8 mouse cellular contexts compared by ENCODE assay signal in genomic region chr7:73559853-73560190, GRCm38 (mm10). TPM values are rescaled to one million over a fixed set of nuclear protein-coding genes. Genes with fewer than 3 reads are reported as not detected.
DNase-seq lines count a peak whose midpoint lies in the region; ATAC-seq and TF ChIP-seq lines count a peak whose summit lies in the region.

No protein-coding gene starts in this region.

- no peaks in the 10 kb centered on the region for H3K27me3 ChIP-seq in kidney, embryonic 14.5 days (ENCODE audit: control insufficient read depth, insufficient read depth, low read length)
- no peaks in the 10 kb centered on the region for H3K27me3 ChIP-seq in embryonic facial prominence, embryonic 10.5 days (replicated peaks; ENCODE audit: low read depth, poor library complexity, severe bottlenecking)
- no peaks in the 10 kb centered on the region for H3K27me3 ChIP-seq in hindbrain, postnatal 0 days (ENCODE audit: insufficient read depth, low read length)
- H3K27me3 ChIP-seq in midbrain, embryonic 16.5 days (ENCODE audit: control insufficient read depth, insufficient read depth, low read depth, low read length): no peaks in the 10 kb centered on the region

- peaks cover 7% of the 10 kb centered on the region; the same call in 1 of the 2 replicates for H3K4me1 ChIP-seq in kidney, embryonic 14.5 days (ENCODE audit: control insufficient read depth, insufficient read depth, low read length)
- peaks cover 20% of the 10 kb centered on the region for H3K4me1 ChIP-seq in embryonic facial prominence, embryonic 10.5 days
- H3K4me1 ChIP-seq in hindbrain, postnatal 0 days (ENCODE audit: insufficient read depth, low read length): peaks cover 3% of the 10 kb centered on the region; the same call in 1 of the 2 replicates
- peaks cover 5% of the 10 kb centered on the region; the same call in 1 of the 2 replicates for H3K4me1 ChIP-seq in midbrain, embryonic 16.5 days (ENCODE audit: control insufficient read depth, insufficient read depth, low read length)

- no peak for ATAC-seq in kidney, embryonic 14.5 days (ENCODE audit: low FRiP score, low TSS enrichment)
- no peak for ATAC-seq in hindbrain, postnatal 0 days
- ATAC-seq in midbrain, embryonic 16.5 days: no peak

- WGBS in kidney, embryonic 14.5 days: 71% methylated on average over 6 of the region's 6 CpGs
- WGBS in embryonic facial prominence, embryonic 10.5 days: 86% methylated on average over 6 of the region's 6 CpGs
- WGBS in hindbrain, postnatal 0 days: 87% methylated on average over 6 of the region's 6 CpGs
- 92% methylated on average over 6 of the region's 6 CpGs for WGBS in midbrain, embryonic 16.5 days

- no peaks in the 10 kb centered on the region for H3K9me3 ChIP-seq in kidney, embryonic 14.5 days (ENCODE audit: control insufficient read depth, low read length)
- no peaks in the 10 kb centered on the region for H3K9me3 ChIP-seq in embryonic facial prominence, embryonic 10.5 days
- no peaks in the 10 kb centered on the region for H3K9me3 ChIP-seq in hindbrain, postnatal 0 days (ENCODE audit: low read length)
- no peaks in the 10 kb centered on the region for H3K9me3 ChIP-seq in midbrain, embryonic 16.5 days (replicated peaks; ENCODE audit: control insufficient read depth, low read length, poor library complexity, severe bottlenecking)

- peak overlapping the region; percentile 58 for H3K4me2 ChIP-seq in kidney, embryonic 14.5 days (replicated peaks; ENCODE audit: low read depth, low read length)
- peak overlapping the region; percentile 60 for H3K4me2 ChIP-seq in hindbrain, postnatal 0 days (ENCODE audit: low read depth, low read length)
- 0 out of 2 replicates have a peak overlapping the region, but pooled peaks have one; percentile 61 for H3K4me2 ChIP-seq in midbrain, embryonic 16.5 days (ENCODE audit: low read length)

- TF ChIP-seq CTCF in hindbrain, postnatal 0 days (IDR thresholded peaks at IDR 0.05; ENCODE audit: low read depth): no peak

- H3K36me3 ChIP-seq in kidney, embryonic 14.5 days (ENCODE audit: control insufficient read depth, insufficient read depth, low read length): no peaks in the 10 kb centered on the region
- H3K36me3 ChIP-seq in embryonic facial prominence, embryonic 10.5 days (replicated peaks): peaks cover 7% of the 10 kb centered on the region; the same call in 1 of the 2 replicates
- H3K36me3 ChIP-seq in hindbrain, postnatal 0 days (ENCODE audit: insufficient read depth, low read length): no peaks in the 10 kb centered on the region
- no peaks in the 10 kb centered on the region for H3K36me3 ChIP-seq in midbrain, embryonic 16.5 days (ENCODE audit: control insufficient read depth, insufficient read depth, low read length)

- H3K9ac ChIP-seq in kidney, embryonic 14.5 days (ENCODE audit: low read depth, low read length): peak overlapping the region; percentile 81; the same call in 1 of the 2 replicates
- H3K9ac ChIP-seq in hindbrain, postnatal 0 days (replicated peaks; ENCODE audit: low read length): no peak overlapping the region
- H3K9ac ChIP-seq in midbrain, embryonic 16.5 days (ENCODE audit: low read depth, low read length): no peak overlapping the region

- peak overlapping the region; percentile 97; the same call in 1 of the 2 replicates for H3K4me3 ChIP-seq in kidney, embryonic 14.5 days (ENCODE audit: low read length)
- H3K4me3 ChIP-seq in embryonic facial prominence, embryonic 10.5 days: peak overlapping the region; percentile 99
- no peak overlapping the region for H3K4me3 ChIP-seq in hindbrain, postnatal 0 days (ENCODE audit: low read length)
- H3K4me3 ChIP-seq in midbrain, embryonic 16.5 days (ENCODE audit: low read depth, low read length): no peak overlapping the region

- DNase-seq in kidney, adult 9 months: no peak
- no peak for DNase-seq in embryonic facial prominence, embryonic 10.5 days (ENCODE audit: low spot score)
- no peak for DNase-seq in hindbrain, postnatal 0 days (ENCODE audit: low spot score)
- DNase-seq in right cerebral cortex, postnatal 10 days (ENCODE audit: low spot score in 2 of 2): no peak
- no peak for DNase-seq in right cerebral cortex, postnatal 4 days
- DNase-seq in right cerebral cortex, postnatal 14 days: no peak

- H3K27ac ChIP-seq in kidney, embryonic 14.5 days (ENCODE audit: low read depth, low read length): peak overlapping the region; percentile 97; the same call in 1 of the 2 replicates
- peak overlapping the region; percentile 100 for H3K27ac ChIP-seq in embryonic facial prominence, embryonic 10.5 days (replicated peaks)
- peak overlapping the region; percentile 100; the same call in 1 of the 2 replicates for H3K27ac ChIP-seq in hindbrain, postnatal 0 days
- H3K27ac ChIP-seq in midbrain, embryonic 16.5 days (ENCODE audit: low read length): no peak overlapping the region

RNA-seq across cellular contexts. Expression of gene Chd2, which starts 18.2 kb away (rescaled TPM):
- polyA plus RNA-seq in kidney, embryonic 14.5 days (2014; fragmentation: Nextera tagmentation; extraction: Ambion mirVana): 43.7 and 70.9 TPM in 2 replicates
- 49.2 and 54.8 TPM in 2 replicates for polyA plus RNA-seq in embryonic facial prominence, embryonic 10.5 days (2016; fragmentation: Nextera tagmentation; extraction: Ambion mirVana)
- total RNA-seq in hindbrain, postnatal 0 days (2014; rRNA removed): 33.4 and 35.2 TPM in 2 replicates
- polyA plus RNA-seq in hindbrain, postnatal 0 days (2015; fragmentation: Nextera tagmentation; extraction: Ambion mirVana): 36.1 and 40.7 TPM in 2 replicates
- polyA plus RNA-seq in midbrain, embryonic 16.5 days (2015; fragmentation: Nextera tagmentation; extraction: Ambion mirVana): 44.8 and 49.0 TPM in 2 replicates

Comparison
In these comparisons a context has a peak if more than half of its experiments do, and no peak if none do; other contexts are left out.
1. H3K4me3 ChIP-seq: peak in kidney, embryonic 14.5 days (single experiment) and embryonic facial prominence, embryonic 10.5 days (single experiment); none in hindbrain, postnatal 0 days (single experiment) and midbrain, embryonic 16.5 days (single experiment).
2. Peak in every context shown above with its lines, with median percentiles within 50 percentile points of each other: H3K4me2 ChIP-seq.